8 mouse cellular contexts compared by ENCODE assay signal in the genomic region with DNA sequence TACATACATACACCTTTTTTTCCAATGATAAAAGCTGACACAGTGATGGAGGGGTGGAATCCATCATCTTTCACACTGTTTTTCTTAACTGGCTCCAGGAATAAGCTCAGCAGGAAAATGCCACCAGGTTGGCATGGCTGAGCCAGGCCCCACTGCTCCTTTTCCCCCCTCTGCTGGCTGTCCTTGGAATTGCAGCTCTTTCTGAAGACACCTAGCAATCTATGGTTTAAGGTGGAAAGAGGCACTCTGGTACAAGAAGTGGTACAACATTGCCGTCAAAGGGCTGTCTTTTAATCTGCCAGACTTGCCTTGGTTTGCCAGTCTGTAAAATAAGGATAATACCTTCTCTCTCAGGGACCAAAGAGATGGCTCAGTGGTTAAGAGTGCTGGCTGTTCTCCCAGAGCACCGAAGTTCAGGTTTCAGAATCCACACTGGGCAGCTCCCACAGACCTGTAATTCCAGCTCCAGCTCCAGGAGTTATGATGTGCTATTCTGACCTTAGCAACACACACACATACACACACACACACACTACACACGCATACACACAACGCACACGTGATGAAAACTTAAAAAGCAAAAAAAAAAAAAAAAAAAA. TPM values are rescaled to one million over a fixed set of nuclear protein-coding genes. Genes with fewer than 3 reads are reported as not detected.
A peak's percentile ranks its signal among the peaks of the same experiment; 100 is the strongest.
DNase-seq lines count a peak whose midpoint lies in the region; ATAC-seq lines count a peak whose summit lies in the region.

No protein-coding gene starts in this region.

- WGBS in heart, embryonic 12.5 days = 71% methylated on average over 5 of the region's 5 CpGs
- WGBS in hindbrain, embryonic 16.5 days = 72% methylated on average over 5 of the region's 5 CpGs
- WGBS in neural tube, embryonic 11.5 days = 75% methylated on average over 5 of the region's 5 CpGs

- no peaks in the 10 kb centered on the region for H3K9me3 ChIP-seq in heart, embryonic 12.5 days (replicated peaks)
- no peaks in the 10 kb centered on the region for H3K9me3 ChIP-seq in hindbrain, embryonic 16.5 days (ENCODE audit: control insufficient read depth, low read length)
- H3K9me3 ChIP-seq in neural tube, embryonic 11.5 days (ENCODE audit: control insufficient read depth, low read length) = no peaks in the 10 kb centered on the region

- no peaks in the 10 kb centered on the region for H3K36me3 ChIP-seq in heart, embryonic 12.5 days
- no peaks in the 10 kb centered on the region; the same call in 1 of the 2 replicates for H3K36me3 ChIP-seq in hindbrain, embryonic 16.5 days (ENCODE audit: control insufficient read depth, insufficient read depth, low read length)
- H3K36me3 ChIP-seq in neural tube, embryonic 11.5 days (ENCODE audit: control insufficient read depth, insufficient read depth, low read length) = no peaks in the 10 kb centered on the region

- peak; percentile 74 to 95 for DNase-seq in heart, adult 18-20 months
- DNase-seq in cerebellum, adult 11 months = peak; percentile 77
- peak; percentile 92 for DNase-seq in left cerebral cortex, postnatal 4 days
- DNase-seq in neural tube, embryonic 11.5 days (ENCODE audit: low spot score) = peak; percentile 83
- DNase-seq in telencephalon, adult 2 months (ENCODE audit: low read depth, low spot score) = peak; percentile 45

- no peak overlapping the region for H3K4me3 ChIP-seq in heart, embryonic 12.5 days
- H3K4me3 ChIP-seq in hindbrain, embryonic 16.5 days (ENCODE audit: low read length) = no peak overlapping the region
- H3K4me3 ChIP-seq in neural tube, embryonic 11.5 days (ENCODE audit: low read depth, low read length) = no peak overlapping the region

- H3K27me3 ChIP-seq in heart, embryonic 12.5 days (replicated peaks) = peaks cover 9% of the 10 kb centered on the region
- no peaks in the 10 kb centered on the region for H3K27me3 ChIP-seq in hindbrain, embryonic 16.5 days (replicated peaks; ENCODE audit: control insufficient read depth, insufficient read depth, low read length)
- no peaks in the 10 kb centered on the region for H3K27me3 ChIP-seq in neural tube, embryonic 11.5 days (ENCODE audit: control insufficient read depth, insufficient read depth, low read length)

- H3K4me2 ChIP-seq in heart, embryonic 12.5 days = no peak overlapping the region
- no peak overlapping the region for H3K4me2 ChIP-seq in hindbrain, embryonic 16.5 days (ENCODE audit: low read length)
- no peak overlapping the region for H3K4me2 ChIP-seq in neural tube, embryonic 11.5 days (ENCODE audit: low read depth)

- no peaks in the 10 kb centered on the region for H3K4me1 ChIP-seq in heart, embryonic 12.5 days (replicated peaks)
- H3K4me1 ChIP-seq in hindbrain, embryonic 16.5 days (ENCODE audit: control insufficient read depth, insufficient read depth, low read depth, low read length) = no peaks in the 10 kb centered on the region
- H3K4me1 ChIP-seq in neural tube, embryonic 11.5 days (ENCODE audit: control insufficient read depth, insufficient read depth, low read length) = no peaks in the 10 kb centered on the region

- intact Hi-C loops in left cerebral cortex, postnatal 4 days (cut with DNase I) = loop anchor here (5.0 kb wide), 2 partner anchors 50 to 65 kb away; a partner anchor contains a TSS

- no peak overlapping the region for H3K9ac ChIP-seq in heart, embryonic 12.5 days
- no peak overlapping the region for H3K9ac ChIP-seq in hindbrain, embryonic 16.5 days (ENCODE audit: low read depth, low read length)
- no peak overlapping the region for H3K9ac ChIP-seq in neural tube, embryonic 11.5 days (ENCODE audit: low read length)

- ATAC-seq in heart, embryonic 12.5 days (ENCODE audit: insufficient number of reproducible peaks, low FRiP score) = no peak
- ATAC-seq in frontal cortex, adult (ENCODE audit: low TSS enrichment) = peak; percentile 85
- ATAC-seq in hindbrain, embryonic 16.5 days = peak; percentile 52; the same call in 1 of the 2 replicates
- no peak for ATAC-seq in neural tube, embryonic 11.5 days (ENCODE audit: insufficient read depth, low FRiP score, low TSS enrichment)

- H3K27ac ChIP-seq in heart, embryonic 12.5 days (ENCODE audit: poor library complexity, severe bottlenecking) = no peak overlapping the region
- no peak overlapping the region for H3K27ac ChIP-seq in hindbrain, embryonic 16.5 days (ENCODE audit: low read depth, low read length)
- no peak overlapping the region for H3K27ac ChIP-seq in neural tube, embryonic 11.5 days (ENCODE audit: low read depth, low read length)

RNA-seq across cellular contexts. Expression of a gene that starts 25.9 kb away (rescaled TPM):
- total RNA-seq in heart, adult 18-20 months (2021) = 10 to 100 TPM; 23.5 to 23.9 TPM
- 17.0 and 17.3 TPM in 2 replicates for polyA plus RNA-seq in heart, embryonic 12.5 days (2016; fragmentation: Nextera tagmentation; extraction: Ambion mirVana)
- polyA plus RNA-seq in hindbrain, embryonic 16.5 days (2015; fragmentation: Nextera tagmentation; extraction: Ambion mirVana) = 36.9 and 41.1 TPM in 2 replicates
- total RNA-seq in left cerebral cortex, postnatal 4 days (2021) = 10 to 100 TPM; 41.1 to 45.2 TPM
- 23.1 and 26.2 TPM in 2 replicates for polyA plus RNA-seq in neural tube, embryonic 11.5 days (2014; fragmentation: Nextera tagmentation; extraction: Ambion mirVana)

RNA-seq across cellular contexts. Expression of a gene that starts 31.1 kb away (rescaled TPM):
- total RNA-seq in heart, adult 18-20 months (2021) = 10 to 100 TPM; 68.8 to 68.9 TPM
- 168 and 169 TPM in 2 replicates for polyA plus RNA-seq in heart, embryonic 12.5 days (2016; fragmentation: Nextera tagmentation; extraction: Ambion mirVana)
- polyA plus RNA-seq in hindbrain, embryonic 16.5 days (2015; fragmentation: Nextera tagmentation; extraction: Ambion mirVana) = 159 and 176 TPM in 2 replicates
- total RNA-seq in left cerebral cortex, postnatal 4 days (2021) = 100 to 1,000 TPM; 193 to 206 TPM
- polyA plus RNA-seq in neural tube, embryonic 11.5 days (2014; fragmentation: Nextera tagmentation; extraction: Ambion mirVana) = 307 and 321 TPM in 2 replicates

RNA-seq across cellular contexts. Expression of a gene that starts 51.2 kb away (rescaled TPM):
- 1 to 10 TPM; 5.2 to 7.0 TPM for total RNA-seq in heart, adult 18-20 months (2021)
- polyA plus RNA-seq in heart, embryonic 12.5 days (2016; fragmentation: Nextera tagmentation; extraction: Ambion mirVana) = 0.42 and 0.59 TPM in 2 replicates
- polyA plus RNA-seq in hindbrain, embryonic 16.5 days (2015; fragmentation: Nextera tagmentation; extraction: Ambion mirVana) = 4.2 and 4.7 TPM in 2 replicates
- 1 to 10 TPM; 6.3 to 7.1 TPM for total RNA-seq in left cerebral cortex, postnatal 4 days (2021)
- polyA plus RNA-seq in neural tube, embryonic 11.5 days (2014; fragmentation: Nextera tagmentation; extraction: Ambion mirVana) = 33.5 and 42.7 TPM in 2 replicates

Comparison
In these comparisons a context has a peak if more than half of its experiments do, and no peak if none do; other contexts are left out.
1. ATAC-seq: peak in frontal cortex, adult (single experiment) and hindbrain, embryonic 16.5 days (single experiment); none in heart, embryonic 12.5 days (single experiment) and neural tube, embryonic 11.5 days (single experiment).
2. Peak in every context shown above with its lines, with median percentiles within 50 percentile points of each other: DNase-seq.